Mouse (Mus musculus): ENCODE data around the gene Chrna10. TPM values are rescaled to one million over a fixed set of nuclear protein-coding genes. Genes with fewer than 3 reads are reported as not detected.
A peak's percentile ranks its signal among the peaks of the same experiment; 100 is the strongest.

Chrna10 gene
- total RNA-seq (2017), result not detected in 3 replicates

- ATAC-seq (replicated peaks; ENCODE audit: insufficient number of reproducible peaks, low FRiP score, low TSS enrichment, poor library complexity, severe bottlenecking), result no peak
These were observed at the start of gene Chrna10 for GRCm38 (mm10) chr7:102116579-102117331. TSS of gene Chrna10 (minus strand) at chr7:102116828.

DNA sequence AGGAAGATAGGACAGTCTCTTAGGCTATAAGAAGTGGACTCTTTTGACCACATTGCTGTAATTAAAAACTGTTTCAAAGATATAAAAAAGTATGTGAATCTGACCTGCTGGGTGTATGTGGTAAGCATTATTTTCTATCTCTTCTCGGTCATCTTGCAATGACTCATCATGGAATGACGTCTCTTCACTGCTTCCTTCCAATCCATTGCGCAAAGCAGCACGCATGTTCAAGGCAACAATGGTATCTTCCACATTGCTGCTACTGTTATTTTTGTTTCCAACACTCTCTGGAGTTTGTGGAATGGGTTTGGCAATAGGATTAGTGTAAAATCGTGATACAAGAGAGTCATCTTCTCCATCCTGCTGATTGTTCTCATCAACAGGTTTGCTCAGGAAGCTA, 37.1 kb upstream of the Chrna10 start:
- ATAC-seq (replicated peaks; ENCODE audit: insufficient number of reproducible peaks, low FRiP score, low TSS enrichment, poor library complexity, severe bottlenecking), result no peak

- ATAC-seq (replicated peaks; ENCODE audit: insufficient number of reproducible peaks, low FRiP score, low TSS enrichment, poor library complexity, severe bottlenecking), result no peak
These were observed 21.3 kb upstream of the Chrna10 start for GRCm38 (mm10) chr7:102137898-102138297.

DNA sequence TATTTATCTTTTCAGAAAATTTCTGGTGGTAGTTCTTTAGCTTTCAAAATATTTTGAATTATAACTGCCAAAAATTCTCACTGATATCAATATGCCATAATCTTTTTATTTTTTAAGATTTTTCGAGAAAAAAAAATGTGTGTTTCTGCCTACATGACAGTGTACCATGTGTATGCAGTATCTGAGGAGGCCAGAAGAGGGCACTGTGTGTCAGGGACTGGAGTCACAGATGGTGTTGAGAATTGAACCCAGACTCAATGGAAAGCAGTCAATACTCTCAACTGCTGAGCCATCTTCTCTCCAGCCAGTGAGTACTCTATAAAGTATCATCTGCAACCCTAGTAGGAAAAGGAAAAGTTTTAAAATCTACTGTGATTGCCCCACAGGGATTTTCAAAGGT, 20.8 kb upstream of the Chrna10 start:
- 0 out of 2 replicates have a peak, but pooled peaks have one; percentile 50 for ATAC-seq (replicated peaks; ENCODE audit: insufficient number of reproducible peaks, low FRiP score, low TSS enrichment, poor library complexity, severe bottlenecking)

- no peak for ATAC-seq (replicated peaks; ENCODE audit: insufficient number of reproducible peaks, low FRiP score, low TSS enrichment, poor library complexity, severe bottlenecking)
These were observed 15.8 kb upstream of the Chrna10 start for GRCm38 (mm10) chr7:102132395-102132794.

DNA sequence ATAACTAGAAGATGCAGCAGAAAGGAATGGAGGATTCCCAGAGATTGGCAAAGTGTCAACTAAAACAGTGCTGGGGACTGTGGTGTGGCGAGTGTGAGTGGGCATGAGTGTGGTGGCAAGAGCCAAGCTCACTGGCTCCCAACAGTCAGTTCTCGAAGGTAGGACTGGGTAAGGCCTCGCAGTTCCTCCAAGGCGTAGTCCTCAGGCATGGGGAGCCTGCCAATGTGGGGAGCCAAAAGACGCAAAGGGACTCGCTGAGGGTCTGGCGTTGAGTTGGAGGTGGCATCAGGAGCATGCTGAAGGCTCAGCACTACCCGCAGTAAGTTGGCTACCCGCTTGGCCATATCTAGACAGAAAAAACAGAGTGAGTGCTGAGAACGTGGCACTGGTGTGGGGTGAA, 3.7 kb upstream of the Chrna10 start:
- no peak for ATAC-seq (replicated peaks; ENCODE audit: insufficient number of reproducible peaks, low FRiP score, low TSS enrichment, poor library complexity, severe bottlenecking)

DNA sequence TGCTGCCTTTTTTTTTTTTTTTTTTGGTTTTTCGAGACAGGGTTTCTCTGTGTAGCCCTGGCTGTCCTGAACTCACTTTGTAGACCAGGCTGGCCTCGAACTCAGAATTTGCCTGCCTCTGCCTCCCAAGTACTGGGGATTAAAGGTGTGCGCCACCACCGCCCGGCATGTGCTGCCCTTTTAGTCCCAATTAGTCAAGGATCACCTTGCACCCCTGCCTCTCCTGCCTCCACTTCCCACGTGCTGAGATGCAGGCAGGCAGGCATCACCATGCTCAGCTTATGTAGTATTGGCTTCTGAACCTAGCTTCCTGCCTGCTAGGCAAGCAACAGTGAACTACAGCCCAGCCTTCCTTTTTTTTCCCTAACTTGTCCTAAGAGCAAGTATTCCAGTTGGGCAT, 754 bp upstream of the Chrna10 start:
- ATAC-seq (replicated peaks; ENCODE audit: insufficient number of reproducible peaks, low FRiP score, low TSS enrichment, poor library complexity, severe bottlenecking), result no peak

- ATAC-seq (replicated peaks; ENCODE audit: insufficient number of reproducible peaks, low FRiP score, low TSS enrichment, poor library complexity, severe bottlenecking), result no peak
These were observed 3.4 kb downstream of the Chrna10 start for GRCm38 (mm10) chr7:102113151-102113729.

GRCm38 (mm10) chr7:102109746-102110145, 6.9 kb downstream of the Chrna10 start:
- no peak for ATAC-seq (replicated peaks; ENCODE audit: insufficient number of reproducible peaks, low FRiP score, low TSS enrichment, poor library complexity, severe bottlenecking)

DNA sequence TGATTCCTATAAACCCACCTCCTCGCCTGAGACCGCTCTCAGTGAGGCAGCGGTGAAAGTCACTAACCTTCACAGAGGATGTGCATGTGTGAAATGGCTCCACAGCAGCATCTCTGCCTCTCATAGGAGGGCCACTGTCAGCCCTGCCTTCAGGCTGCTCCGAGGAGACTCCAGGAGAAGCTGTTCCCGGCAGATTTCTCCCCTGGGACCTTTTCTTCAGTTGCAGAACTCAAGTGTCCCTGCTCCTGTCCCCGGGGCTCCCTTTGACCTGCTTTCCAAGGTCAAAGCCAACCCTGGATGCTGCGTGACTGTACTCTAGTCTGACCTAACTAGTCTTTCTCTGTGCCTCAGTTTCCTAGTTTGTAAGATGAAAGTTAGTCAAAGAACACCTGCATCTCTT, 7.5 kb downstream of the Chrna10 start, which contains the start of gene Art5:
Gene Art5, minus strand, starts transcription at position 319 of the 400 bp plus-strand sequence.
- no peak for ATAC-seq (replicated peaks; ENCODE audit: insufficient number of reproducible peaks, low FRiP score, low TSS enrichment, poor library complexity, severe bottlenecking)

- ATAC-seq (replicated peaks; ENCODE audit: insufficient number of reproducible peaks, low FRiP score, low TSS enrichment, poor library complexity, severe bottlenecking), result no peak
These were observed 8.4 kb downstream of the Chrna10 start for GRCm38 (mm10) chr7:102108206-102108605.

- ATAC-seq (replicated peaks; ENCODE audit: insufficient number of reproducible peaks, low FRiP score, low TSS enrichment, poor library complexity, severe bottlenecking), result no peak
These were observed 9.9 kb downstream of the Chrna10 start for GRCm38 (mm10) chr7:102106700-102107141.

DNA sequence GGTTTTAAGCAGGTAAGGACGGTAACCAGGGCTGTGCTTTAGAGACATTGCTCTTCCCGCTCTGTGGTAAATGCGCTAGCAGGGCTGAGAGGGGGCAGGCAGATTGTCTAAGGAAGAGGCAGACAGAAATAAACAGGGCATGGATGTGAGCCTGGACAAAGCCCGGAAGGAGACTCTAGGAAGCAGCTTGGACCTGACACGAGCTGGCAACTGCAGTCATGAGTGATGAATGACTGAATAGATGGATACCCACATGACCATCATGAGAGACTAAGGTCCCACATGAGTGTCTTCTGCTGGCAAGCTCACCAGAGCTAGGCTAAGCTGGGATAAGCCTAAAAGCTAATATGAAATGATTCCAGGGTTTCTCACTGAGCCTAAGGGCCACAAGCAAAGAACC, 12.5 kb downstream of the Chrna10 start:
- ATAC-seq (replicated peaks; ENCODE audit: insufficient number of reproducible peaks, low FRiP score, low TSS enrichment, poor library complexity, severe bottlenecking), result no peak

- ATAC-seq (replicated peaks; ENCODE audit: insufficient number of reproducible peaks, low FRiP score, low TSS enrichment, poor library complexity, severe bottlenecking), result no peak
These were observed 13.1 kb downstream of the Chrna10 start for GRCm38 (mm10) chr7:102103555-102103954.

DNA sequence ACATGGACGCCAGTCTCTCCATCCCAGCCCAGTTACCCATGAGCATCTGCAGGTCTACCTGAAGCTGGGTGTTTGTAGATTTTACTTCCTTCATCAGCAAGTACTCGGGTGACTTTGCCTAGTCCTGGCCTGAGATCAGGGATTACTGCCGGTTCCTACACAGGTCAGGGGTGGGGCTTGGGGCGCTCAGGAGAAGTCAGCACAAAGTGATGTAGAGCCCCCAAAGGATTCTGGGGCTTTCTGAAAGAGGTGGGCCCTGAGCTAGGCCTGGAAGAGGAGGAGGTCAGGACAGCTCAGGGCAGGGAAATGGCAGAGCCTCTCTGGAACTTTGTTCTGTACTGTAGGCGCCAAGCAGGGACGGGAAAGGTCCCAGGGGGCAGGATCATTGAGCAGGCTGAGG, 13.9 kb downstream of the Chrna10 start:
- no peak for ATAC-seq (replicated peaks; ENCODE audit: insufficient number of reproducible peaks, low FRiP score, low TSS enrichment, poor library complexity, severe bottlenecking)

- ATAC-seq (replicated peaks; ENCODE audit: insufficient number of reproducible peaks, low FRiP score, low TSS enrichment, poor library complexity, severe bottlenecking), result no peak
These were observed 14.4 kb downstream of the Chrna10 start for GRCm38 (mm10) chr7:102102241-102102640.

GRCm38 (mm10) chr7:102101487-102101886, 15.1 kb downstream of the Chrna10 start, which contains the start of gene Art1:
TSS of gene Art1 (plus strand) at chr7:102101743.
- ATAC-seq (replicated peaks; ENCODE audit: insufficient number of reproducible peaks, low FRiP score, low TSS enrichment, poor library complexity, severe bottlenecking), result no peak

GRCm38 (mm10) chr7:102100868-102101267, 15.8 kb downstream of the Chrna10 start:
- ATAC-seq (replicated peaks; ENCODE audit: insufficient number of reproducible peaks, low FRiP score, low TSS enrichment, poor library complexity, severe bottlenecking), result no peak

- 0 out of 2 replicates have a peak, but pooled peaks have one; percentile 33 for ATAC-seq (replicated peaks; ENCODE audit: insufficient number of reproducible peaks, low FRiP score, low TSS enrichment, poor library complexity, severe bottlenecking)
These were observed 16.6 kb downstream of the Chrna10 start for GRCm38 (mm10) chr7:102099760-102100661.
